Mouse (Mus musculus): ENCODE data around the gene Pdcd4. TPM values are rescaled to one million over a fixed set of nuclear protein-coding genes. Genes with fewer than 3 reads are reported as not detected.
A peak's percentile ranks its signal among the peaks of the same experiment; 100 is the strongest.

Pdcd4 gene
- polyA plus RNA-seq, 1 experiment from 2014 or later, result 69.8 TPM

- no peak overlapping the region for H3K9ac ChIP-seq (ENCODE audit: low read depth, low read length)
- no peak overlapping the region for H3K27ac ChIP-seq (ENCODE audit: low read length)
- H3K4me2 ChIP-seq (ENCODE audit: low read length), result no peak overlapping the region
- H3K36me3 ChIP-seq (ENCODE audit: control insufficient read depth, insufficient read depth, low read length), result no peaks in the 10 kb centered on the region
- no peaks in the 10 kb centered on the region for H3K27me3 ChIP-seq (ENCODE audit: control insufficient read depth, insufficient read depth, low read depth, low read length)
- no peak overlapping the region for H3K4me3 ChIP-seq (ENCODE audit: low read depth, low read length)
- no peaks in the 10 kb centered on the region for H3K4me1 ChIP-seq (ENCODE audit: control insufficient read depth, insufficient read depth, low read length)
- H3K9me3 ChIP-seq (replicated peaks; ENCODE audit: control insufficient read depth, low read length, poor library complexity, severe bottlenecking), result no peaks in the 10 kb centered on the region
- ATAC-seq, result no peak
- 84% methylated on average over 3 of the region's 3 CpGs for WGBS
These were observed 1.7 kb downstream of the Pdcd4 start for GRCm38 (mm10) chr19:53893711-53894171.

- 79% methylated on average over 12 of the region's 12 CpGs for WGBS
- H3K4me3 ChIP-seq (ENCODE audit: low read depth, low read length), result no peak overlapping the region
- no peaks in the 10 kb centered on the region for H3K27me3 ChIP-seq (ENCODE audit: control insufficient read depth, insufficient read depth, low read depth, low read length)
- H3K27ac ChIP-seq (ENCODE audit: low read length), result no peak overlapping the region
- H3K9me3 ChIP-seq (replicated peaks; ENCODE audit: control insufficient read depth, low read length, poor library complexity, severe bottlenecking), result no peaks in the 10 kb centered on the region
- no peak overlapping the region for H3K4me2 ChIP-seq (ENCODE audit: low read length)
- no peak overlapping the region for H3K9ac ChIP-seq (ENCODE audit: low read depth, low read length)
- ATAC-seq, result no peak
- no peaks in the 10 kb centered on the region for H3K4me1 ChIP-seq (ENCODE audit: control insufficient read depth, insufficient read depth, low read length)
- H3K36me3 ChIP-seq (ENCODE audit: control insufficient read depth, insufficient read depth, low read length), result no peaks in the 10 kb centered on the region
These were observed 2.6 kb downstream of the Pdcd4 start for GRCm38 (mm10) chr19:53894538-53895121.

GRCm38 (mm10) chr19:53898046-53898445 is 6.0 kb downstream of the Pdcd4 start:
- Histone ChIP-seq H3K27ac (ENCODE audit: low read length) (no peak overlapping the region), H3K27me3 (ENCODE audit: control insufficient read depth, insufficient read depth, low read depth, low read length) (no peaks in the 10 kb centered on the region; the same call in 1 of the 2 replicates), H3K9ac (ENCODE audit: low read depth, low read length) (no peak overlapping the region), H3K9me3 (replicated peaks; ENCODE audit: control insufficient read depth, low read length, poor library complexity, severe bottlenecking) (no peaks in the 10 kb centered on the region), H3K36me3 (ENCODE audit: control insufficient read depth, insufficient read depth, low read length) (no peaks in the 10 kb centered on the region), H3K4me1 (ENCODE audit: control insufficient read depth, insufficient read depth, low read length) (peaks cover 7% of the 10 kb centered on the region), H3K4me3 (ENCODE audit: low read depth, low read length) (no peak overlapping the region), H3K4me2 (ENCODE audit: low read length) (no peak overlapping the region)
- ATAC-seq, result no peak
- 74% methylated on average over 5 of the region's 5 CpGs for WGBS

- no peak overlapping the region for H3K9ac ChIP-seq (ENCODE audit: low read depth, low read length)
- WGBS, result 83% methylated on average over 4 of the region's 4 CpGs
These were observed 6.5 kb downstream of the Pdcd4 start for GRCm38 (mm10) chr19:53898498-53898897.

GRCm38 (mm10) chr19:53898970-53899900 is 7.2 kb downstream of the Pdcd4 start:
- no peak overlapping the region for H3K27ac ChIP-seq (ENCODE audit: low read length)
- H3K9me3 ChIP-seq (replicated peaks; ENCODE audit: control insufficient read depth, low read length, poor library complexity, severe bottlenecking), result no peaks in the 10 kb centered on the region
- ATAC-seq, result no peak
- no peaks in the 10 kb centered on the region for H3K36me3 ChIP-seq (ENCODE audit: control insufficient read depth, insufficient read depth, low read length)
- no peak overlapping the region for H3K4me2 ChIP-seq (ENCODE audit: low read length)
- no peak overlapping the region for H3K4me3 ChIP-seq (ENCODE audit: low read depth, low read length)
- 86% methylated on average over 25 of the region's 25 CpGs for WGBS
- H3K27me3 ChIP-seq (ENCODE audit: control insufficient read depth, insufficient read depth, low read depth, low read length), result no peaks in the 10 kb centered on the region; the same call in 1 of the 2 replicates
- peaks cover 7% of the 10 kb centered on the region for H3K4me1 ChIP-seq (ENCODE audit: control insufficient read depth, insufficient read depth, low read length)
- no peak overlapping the region for H3K9ac ChIP-seq (ENCODE audit: low read depth, low read length)

More at GRCm38 (mm10) chr19:53898498-53898897, 6.5 kb downstream of the Pdcd4 start:
- no peaks in the 10 kb centered on the region; the same call in 1 of the 2 replicates for H3K27me3 ChIP-seq (ENCODE audit: control insufficient read depth, insufficient read depth, low read depth, low read length)
- no peak for ATAC-seq
- no peaks in the 10 kb centered on the region for H3K9me3 ChIP-seq (replicated peaks; ENCODE audit: control insufficient read depth, low read length, poor library complexity, severe bottlenecking)
- H3K36me3 ChIP-seq (ENCODE audit: control insufficient read depth, insufficient read depth, low read length), result no peaks in the 10 kb centered on the region
- H3K4me3 ChIP-seq (ENCODE audit: low read depth, low read length), result no peak overlapping the region
- peaks cover 7% of the 10 kb centered on the region for H3K4me1 ChIP-seq (ENCODE audit: control insufficient read depth, insufficient read depth, low read length)
- H3K4me2 ChIP-seq (ENCODE audit: low read length), result no peak overlapping the region
- no peak overlapping the region for H3K27ac ChIP-seq (ENCODE audit: low read length)

- Histone ChIP-seq H3K4me1 (ENCODE audit: control insufficient read depth, insufficient read depth, low read length) (peaks cover 14% of the 10 kb centered on the region), H3K9ac (ENCODE audit: low read depth, low read length) (no peak overlapping the region), H3K27ac (ENCODE audit: low read length) (no peak overlapping the region), H3K9me3 (replicated peaks; ENCODE audit: control insufficient read depth, low read length, poor library complexity, severe bottlenecking) (no peaks in the 10 kb centered on the region), H3K36me3 (ENCODE audit: control insufficient read depth, insufficient read depth, low read length) (no peaks in the 10 kb centered on the region), H3K4me2 (ENCODE audit: low read length) (no peak overlapping the region), H3K4me3 (ENCODE audit: low read depth, low read length) (no peak overlapping the region), H3K27me3 (ENCODE audit: control insufficient read depth, insufficient read depth, low read depth, low read length) (no peaks in the 10 kb centered on the region; the same call in 1 of the 2 replicates)
- WGBS, result 88% methylated on average over 14 of the region's 14 CpGs
- no peak for ATAC-seq
These were observed 8.0 kb downstream of the Pdcd4 start for GRCm38 (mm10) chr19:53899941-53900610.

GRCm38 (mm10) chr19:53901931-53902738 is 10.1 kb downstream of the Pdcd4 start:
- Histone ChIP-seq H3K36me3 (ENCODE audit: control insufficient read depth, insufficient read depth, low read length) (no peaks in the 10 kb centered on the region), H3K4me1 (ENCODE audit: control insufficient read depth, insufficient read depth, low read length) (peaks cover 23% of the 10 kb centered on the region), H3K27ac (ENCODE audit: low read length) (peak overlapping the region; percentile 85), H3K4me3 (ENCODE audit: low read depth, low read length) (peak overlapping the region; percentile 95), H3K27me3 (ENCODE audit: control insufficient read depth, insufficient read depth, low read depth, low read length) (no peaks in the 10 kb centered on the region; the same call in 1 of the 2 replicates), H3K9ac (ENCODE audit: low read depth, low read length) (peak overlapping the region; percentile 80), H3K9me3 (replicated peaks; ENCODE audit: control insufficient read depth, low read length, poor library complexity, severe bottlenecking) (no peaks in the 10 kb centered on the region), H3K4me2 (ENCODE audit: low read length) (peak overlapping the region; percentile 82)
- WGBS, result 60% methylated on average over 15 of the region's 15 CpGs
- ATAC-seq, result no peak

- Histone ChIP-seq H3K4me1 (ENCODE audit: control insufficient read depth, insufficient read depth, low read length) (peaks cover 25% of the 10 kb centered on the region), H3K27ac (ENCODE audit: low read length) (peak overlapping the region; percentile 93), H3K9me3 (replicated peaks; ENCODE audit: control insufficient read depth, low read length, poor library complexity, severe bottlenecking) (no peaks in the 10 kb centered on the region), H3K36me3 (ENCODE audit: control insufficient read depth, insufficient read depth, low read length) (no peaks in the 10 kb centered on the region), H3K9ac (ENCODE audit: low read depth, low read length) (peak overlapping the region; percentile 81), H3K4me3 (ENCODE audit: low read depth, low read length) (peak overlapping the region; percentile 95), H3K27me3 (ENCODE audit: control insufficient read depth, insufficient read depth, low read depth, low read length) (no peaks in the 10 kb centered on the region; the same call in 1 of the 2 replicates), H3K4me2 (ENCODE audit: low read length) (peak overlapping the region; percentile 82)
- 0% methylated on average over 46 of the region's 61 CpGs for WGBS
- peak; percentile 99 for ATAC-seq
These were observed 10.9 kb downstream of the Pdcd4 start for GRCm38 (mm10) chr19:53902739-53903487.
